Comparison of ENCODE assay signal across 8 mouse cellular contexts in genomic region chr5:108692271-108692670, GRCm38 (mm10). TPM values are rescaled to one million over a fixed set of nuclear protein-coding genes. Genes with fewer than 3 reads are reported as not detected.
DNase-seq lines count a peak whose midpoint lies in the region; ATAC-seq and TF ChIP-seq lines count a peak whose summit lies in the region.

TSS of gene Fgfrl1 (plus strand) at chr5:108692382.

- no peaks in the 10 kb centered on the region for H3K9me3 ChIP-seq in intestine, postnatal 0 days (ENCODE audit: control insufficient read depth)
- H3K9me3 ChIP-seq in midbrain, embryonic 16.5 days (replicated peaks; ENCODE audit: control insufficient read depth, low read length, poor library complexity, severe bottlenecking), result no peaks in the 10 kb centered on the region

- peak within 1 kb of the TSS; percentile 59; the same call in 1 of the 2 replicates for H3K27ac ChIP-seq in layer of hippocampus, adult 2 months
- H3K27ac ChIP-seq in intestine, postnatal 0 days (ENCODE audit: low read depth, low read length), result no peak within 1 kb of the TSS
- no peak within 1 kb of the TSS for H3K27ac ChIP-seq in midbrain, embryonic 16.5 days (ENCODE audit: low read length)
- no peak within 1 kb of the TSS for H3K27ac ChIP-seq in thymus, adult 2 months (ENCODE audit: control insufficient read depth, insufficient read depth, low read length)

- WGBS in intestine, postnatal 0 days, result 3% methylated on average over 16 of the region's 18 CpGs
- 6% methylated on average over 16 of the region's 18 CpGs for WGBS in midbrain, embryonic 16.5 days
- 7% methylated on average over 18 of the region's 18 CpGs for WGBS in thymus, adult 2 months

- TF ChIP-seq CTCF in layer of hippocampus, adult 2 months (conservative IDR thresholded peaks at IDR 0.05), result peak; percentile 65
- TF ChIP-seq CTCF in intestine, postnatal 0 days (IDR thresholded peaks at IDR 0.05; ENCODE audit: low read depth), result peak; percentile 71
- peak; percentile 42; the same call in 1 of the 2 replicates for TF ChIP-seq CTCF in thymus, adult 2 months (IDR thresholded peaks at IDR 0.05; ENCODE audit: borderline replicate concordance, control insufficient read depth, extremely low read depth, insufficient read depth, low read length, poor library complexity)

- no peaks in the 10 kb centered on the region for H3K27me3 ChIP-seq in intestine, postnatal 0 days (replicated peaks; ENCODE audit: control insufficient read depth, insufficient read depth, low read length)
- H3K27me3 ChIP-seq in midbrain, embryonic 16.5 days (ENCODE audit: control insufficient read depth, insufficient read depth, low read depth, low read length), result peaks cover 13% of the 10 kb centered on the region
- H3K27me3 ChIP-seq in thymus, adult 2 months (ENCODE audit: control insufficient read depth, insufficient read depth, low read length), result no peaks in the 10 kb centered on the region

- H3K36me3 ChIP-seq in intestine, postnatal 0 days (ENCODE audit: control insufficient read depth, insufficient read depth), result no peaks in the 10 kb centered on the region
- H3K36me3 ChIP-seq in midbrain, embryonic 16.5 days (ENCODE audit: control insufficient read depth, insufficient read depth, low read length), result no peaks in the 10 kb centered on the region
- H3K36me3 ChIP-seq in thymus, adult 2 months (ENCODE audit: control insufficient read depth, insufficient read depth, low read length), result no peaks in the 10 kb centered on the region

- peak within 1 kb of the TSS; percentile 96 for H3K4me2 ChIP-seq in intestine, postnatal 0 days (replicated peaks; ENCODE audit: low read depth)
- H3K4me2 ChIP-seq in midbrain, embryonic 16.5 days (ENCODE audit: low read length), result peak within 1 kb of the TSS; percentile 98

- TF ChIP-seq POLR2A in thymus, adult 2 months (IDR thresholded peaks at IDR 0.05; ENCODE audit: control insufficient read depth, extremely low read depth, insufficient read depth, low read length, poor library complexity), result no peak

- peak in 1 of 2 experiments; percentile 37 for DNase-seq in layer of hippocampus, adult 2 months (ENCODE audit: low spot score in 2 of 2)
- no peak for DNase-seq in layer of hippocampus, adult 11-12 months (ENCODE audit: low spot score)
- DNase-seq in embryo, embryonic 10.5 days (ENCODE audit: low spot score), result peak; percentile 66
- DNase-seq in heart, adult 11 months, result peak; percentile 98
- DNase-seq in liver, result peak; percentile 87
- peak; percentile 74 for DNase-seq in thymus, adult 2 months

- H3K4me1 ChIP-seq in intestine, postnatal 0 days (replicated peaks; ENCODE audit: control insufficient read depth, insufficient read depth, low read length), result peaks cover 4% of the 10 kb centered on the region; the same call in 1 of the 2 replicates
- peaks cover 13% of the 10 kb centered on the region for H3K4me1 ChIP-seq in midbrain, embryonic 16.5 days (ENCODE audit: control insufficient read depth, insufficient read depth, low read length)
- peaks cover 11% of the 10 kb centered on the region for H3K4me1 ChIP-seq in thymus, adult 2 months (replicated peaks; ENCODE audit: control insufficient read depth, insufficient read depth, low read length)

- H3K4me3 ChIP-seq in layer of hippocampus, adult 2 months, result peak within 1 kb of the TSS; percentile 65
- peak within 1 kb of the TSS; percentile 96 for H3K4me3 ChIP-seq in intestine, postnatal 0 days (ENCODE audit: low read depth, low read length)
- peak within 1 kb of the TSS; percentile 14; the same call in 1 of the 2 replicates for H3K4me3 ChIP-seq in midbrain, embryonic 16.5 days (ENCODE audit: low read depth, low read length)
- H3K4me3 ChIP-seq in thymus, adult 2 months (ENCODE audit: control insufficient read depth, insufficient read depth, low read length), result peak within 1 kb of the TSS; percentile 25

- ATAC-seq in intestine, postnatal 0 days, result peak; percentile 32; the same call in 1 of the 2 replicates
- ATAC-seq in midbrain, embryonic 16.5 days, result no peak

- peak within 1 kb of the TSS; percentile 26; the same call in 1 of the 2 replicates for H3K9ac ChIP-seq in intestine, postnatal 0 days (ENCODE audit: low read depth, low read length)
- H3K9ac ChIP-seq in midbrain, embryonic 16.5 days (ENCODE audit: low read depth, low read length), result no peak within 1 kb of the TSS

RNA-seq across cellular contexts. Expression of gene Fgfrl1, which starts in this region (rescaled TPM):
- total RNA-seq in layer of hippocampus, adult 2 months (2021), result 10 to 100 TPM; 21.3 to 22.4 TPM
- 14.8 and 14.9 TPM in 2 replicates for polyA plus RNA-seq in intestine, postnatal 0 days (2015; fragmentation: Nextera tagmentation; extraction: Ambion mirVana)
- polyA plus RNA-seq in midbrain, embryonic 16.5 days (2015; fragmentation: Nextera tagmentation; extraction: Ambion mirVana), result 3.3 and 3.5 TPM in 2 replicates
- 22.2 and 26.0 TPM in 2 replicates for polyA plus RNA-seq in thymus, adult 2 months (2012; rRNA removed)

Comparison
In these comparisons a context has a peak if more than half of its experiments do, and no peak if none do; other contexts are left out.
1. H3K4me3 ChIP-seq: peak in every context shown above with its lines; median percentile 96 in intestine, postnatal 0 days; 65 in layer of hippocampus, adult 2 months; 25 in thymus, adult 2 months; 14 in midbrain, embryonic 16.5 days.